Mouse (Mus musculus) heart, postnatal 14 days (tissue): ENCODE data around the gene Washc4. TPM values are rescaled to one million over a fixed set of nuclear protein-coding genes. Genes with fewer than 3 reads are reported as not detected.

Experiments
- DNase-seq, 2 experiments: peaks; one replicate each; pipeline ENCODE4 v3.0.0; 2021 to 2022
- intact Hi-C: fragments of 180-260 bp; cut with DNase I; formaldehyde crosslinking; loops from one replicate; pipeline ENCODE4 v1.15.1; 2025
- total RNA-seq, 2 experiments: library from RNA; stranded (reverse); gene quantifications; 2 replicates each; pipeline ENCODE4 v1.2.3; 2021

Gene Washc4
- total RNA-seq, 2 experiments from 2014 or later: 14.4 to 15.5 TPM

- intact Hi-C loops: no loop called here
- DNase-seq: no peak
These were observed 49.1 kb downstream of the Washc4 start for GRCm38 (mm10) chr10:83592616-83593015.

GRCm38 (mm10) chr10:83594526-83594925, 51.0 kb downstream of the Washc4 start:
- intact Hi-C loops: no loop called here
- no peak for DNase-seq

DNA sequence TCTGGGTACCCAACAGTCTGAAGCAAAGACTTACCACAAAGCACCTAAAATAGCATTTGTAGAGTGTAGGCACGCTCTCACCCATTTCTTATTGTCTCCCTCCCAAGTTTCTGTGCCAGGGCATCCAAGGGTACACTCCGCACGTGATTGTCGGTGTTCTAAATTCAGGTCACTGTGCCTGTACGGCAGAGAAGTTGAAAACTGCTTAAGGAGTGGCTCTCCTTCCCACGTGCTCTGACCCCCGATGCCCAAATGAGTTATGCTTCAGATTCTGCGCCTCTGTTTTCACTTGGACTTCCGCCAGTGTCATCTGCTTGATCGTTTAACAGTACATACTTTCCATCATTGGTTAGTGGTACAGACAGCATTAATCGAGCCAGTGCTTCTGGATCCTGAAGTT, 57.1 kb downstream of the Washc4 start:
- DNase-seq: peak in 1 of 2 experiments; percentile 32
- intact Hi-C loops: no loop called here

GRCm38 (mm10) chr10:83603956-83604564, 60.5 kb downstream of the Washc4 start:
- intact Hi-C loops: no loop called here
- DNase-seq: no peak

GRCm38 (mm10) chr10:83605637-83606183, 62.2 kb downstream of the Washc4 start:
- intact Hi-C loops: no loop called here
- no peak for DNase-seq

DNA sequence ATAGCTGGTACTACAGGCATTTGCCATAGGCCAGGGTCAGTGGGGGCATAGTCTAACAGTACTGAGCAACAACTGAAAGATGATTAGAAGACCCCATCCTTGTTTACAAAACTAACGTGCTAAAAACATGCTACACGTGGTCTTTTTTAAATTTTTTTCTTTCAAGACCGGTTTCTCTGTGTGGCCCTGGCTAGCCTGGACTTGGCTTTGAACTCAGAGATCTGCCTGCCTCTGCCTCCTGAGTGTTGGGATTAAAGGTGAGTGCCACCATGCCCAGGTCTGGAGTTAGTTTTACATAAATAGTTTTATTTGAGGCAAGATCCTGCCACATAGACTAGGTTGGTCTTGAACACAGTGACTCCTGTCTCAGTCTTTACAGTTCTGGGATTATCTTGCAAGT, 63.6 kb downstream of the Washc4 start:
- no peak for DNase-seq
- intact Hi-C loops: no loop called here

DNA sequence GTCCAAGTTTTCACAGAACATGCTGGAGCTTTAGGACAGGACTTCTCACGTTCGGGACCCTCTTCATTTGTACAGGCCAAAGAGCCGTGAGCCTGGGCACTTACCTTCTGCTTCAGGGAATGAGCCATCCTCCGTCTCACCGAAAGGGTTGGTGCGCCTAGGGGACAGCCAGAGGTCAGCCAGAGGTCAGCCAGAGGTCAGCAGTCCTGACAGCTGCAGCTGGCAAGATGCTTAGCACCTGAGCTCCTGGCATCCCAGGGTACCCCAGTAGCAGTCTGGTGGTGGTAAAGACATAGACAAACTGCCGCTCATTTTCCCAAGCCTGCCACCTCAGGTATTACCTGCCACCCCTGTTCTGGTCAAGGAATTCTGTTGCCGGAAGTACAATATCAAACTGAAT, 65.0 kb downstream of the Washc4 start:
- DNase-seq: no peak
- intact Hi-C loops: no loop called here

- no peak for DNase-seq
These were observed 67.0 kb downstream of the Washc4 start for GRCm38 (mm10) chr10:83610518-83610917.

GRCm38 (mm10) chr10:83611863-83612262, 68.3 kb downstream of the Washc4 start:
- no peak for DNase-seq

More at GRCm38 (mm10) chr10:83610518-83610917, 67.0 kb downstream of the Washc4 start:
- intact Hi-C loops: no loop called here

DNA sequence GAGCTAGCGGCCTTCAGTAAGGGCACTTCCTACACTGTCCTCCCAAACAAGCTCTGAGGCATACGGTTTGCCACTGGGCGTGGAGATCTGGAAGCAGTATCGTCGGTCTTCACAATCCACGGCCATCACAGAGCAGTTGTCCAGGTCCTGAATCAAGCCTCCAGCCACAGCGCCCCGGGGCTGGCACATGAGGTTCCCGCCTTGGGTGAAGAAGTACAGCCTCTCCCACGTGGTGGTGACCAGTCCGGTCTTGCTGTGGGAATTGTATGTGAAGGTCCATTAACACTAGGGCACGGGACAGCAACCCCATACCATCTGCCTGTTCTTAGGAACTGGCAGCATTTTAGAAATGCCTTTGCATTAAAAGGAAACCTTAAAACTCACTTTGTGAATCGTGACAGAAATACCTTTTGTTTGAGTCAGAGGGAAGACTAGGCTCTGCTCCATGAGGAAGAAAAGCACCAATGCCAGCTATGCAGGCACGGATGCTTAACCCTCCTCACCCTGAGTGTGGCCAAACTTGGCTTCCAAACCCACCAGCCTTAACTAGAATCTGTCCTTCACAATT, 69.2 kb downstream of the Washc4 start:
- intact Hi-C loops: no loop called here
- no peak for DNase-seq

More at GRCm38 (mm10) chr10:83611863-83612262, 68.3 kb downstream of the Washc4 start:
- intact Hi-C loops: no loop called here

- peak; percentile 41 to 48 for DNase-seq
- intact Hi-C loops: no loop called here
These were observed 73.8 kb downstream of the Washc4 start for GRCm38 (mm10) chr10:83617366-83617765.

- intact Hi-C loops: no loop called here
- DNase-seq: peak; percentile 35 to 44
These were observed 75.4 kb downstream of the Washc4 start for GRCm38 (mm10) chr10:83618819-83619440.

- intact Hi-C loops: no loop called here
- DNase-seq: no peak
These were observed 77.0 kb downstream of the Washc4 start for GRCm38 (mm10) chr10:83620350-83621055.

DNA sequence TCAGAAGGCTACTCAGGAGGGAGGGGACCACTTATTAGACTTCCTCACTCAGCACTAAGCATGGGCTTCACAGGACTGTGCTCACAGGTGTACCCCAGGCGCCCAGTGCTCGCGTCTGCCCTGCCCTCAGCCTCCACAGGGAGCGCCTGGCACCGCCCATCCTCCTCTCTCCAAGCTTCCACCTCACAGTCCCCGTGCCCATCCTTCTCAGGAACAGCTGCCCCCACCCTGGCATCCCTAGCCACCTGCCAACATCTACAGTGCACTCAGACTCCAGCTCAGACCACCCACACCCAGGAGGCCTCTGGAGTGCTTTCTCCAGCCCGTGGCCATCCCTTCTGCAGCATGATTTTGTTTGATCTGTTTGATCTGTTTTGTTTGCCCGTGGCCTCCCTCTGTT, 80.5 kb downstream of the Washc4 start:
- intact Hi-C loops: no loop called here
- no peak for DNase-seq

GRCm38 (mm10) chr10:83624841-83625240, 81.3 kb downstream of the Washc4 start:
- intact Hi-C loops: no loop called here

DNA sequence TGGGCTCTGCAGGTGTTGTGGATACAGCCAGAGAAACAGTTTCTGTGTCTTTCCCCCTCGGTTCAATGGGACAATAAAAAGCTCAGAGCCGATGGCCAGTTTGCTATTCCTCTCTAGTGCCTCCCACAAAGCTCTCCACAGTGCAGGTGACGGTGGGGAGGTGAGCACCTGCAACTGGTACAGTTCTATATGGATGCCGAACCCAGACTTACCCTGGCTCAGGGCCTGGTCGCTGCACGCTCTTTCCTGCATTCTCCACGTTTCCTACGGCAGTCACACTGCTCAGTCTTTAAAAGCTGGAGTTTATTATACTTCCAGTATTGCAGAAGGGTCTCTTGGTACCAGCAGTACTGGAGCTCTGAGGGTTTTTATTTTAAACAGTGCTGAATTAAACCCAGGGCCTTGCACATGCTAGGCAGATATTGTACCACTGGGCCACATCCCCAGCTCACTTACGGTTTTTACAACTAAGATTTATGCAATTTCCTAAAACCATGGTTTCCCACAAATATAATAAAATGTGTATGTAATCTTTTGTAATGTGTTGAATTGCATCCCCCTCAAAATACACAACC, 83.6 kb downstream of the Washc4 start:
- intact Hi-C loops: no loop called here
- DNase-seq: no peak

More at GRCm38 (mm10) chr10:83624841-83625240, 81.3 kb downstream of the Washc4 start:
- peak in 1 of 2 experiments; percentile 43 for DNase-seq

- DNase-seq: no peak
- intact Hi-C loops: no loop called here
These were observed 84.7 kb downstream of the Washc4 start for GRCm38 (mm10) chr10:83628241-83628640.

GRCm38 (mm10) chr10:83629190-83629781, 85.7 kb downstream of the Washc4 start:
- intact Hi-C loops: no loop called here
- DNase-seq: no peak

DNA sequence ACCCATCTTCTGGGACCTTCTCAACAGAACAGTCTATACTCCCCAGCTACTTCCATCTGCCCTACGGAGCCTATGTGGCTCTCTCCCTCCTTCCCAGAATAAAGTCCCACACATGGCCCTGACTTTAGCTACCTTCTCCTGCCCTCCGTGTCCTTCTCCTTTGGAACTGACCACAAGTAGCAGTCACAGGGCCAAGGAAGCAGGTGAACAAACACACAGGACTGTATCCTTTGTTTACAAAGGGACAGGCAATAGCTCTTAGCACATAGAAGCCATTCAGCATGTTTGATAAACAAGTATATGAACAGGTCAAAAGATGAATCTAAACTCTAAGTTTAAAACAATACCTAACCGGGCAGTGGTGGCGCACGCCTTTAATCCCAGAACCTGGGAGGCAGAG, 86.3 kb downstream of the Washc4 start:
- no peak for DNase-seq
- intact Hi-C loops: no loop called here

DNA sequence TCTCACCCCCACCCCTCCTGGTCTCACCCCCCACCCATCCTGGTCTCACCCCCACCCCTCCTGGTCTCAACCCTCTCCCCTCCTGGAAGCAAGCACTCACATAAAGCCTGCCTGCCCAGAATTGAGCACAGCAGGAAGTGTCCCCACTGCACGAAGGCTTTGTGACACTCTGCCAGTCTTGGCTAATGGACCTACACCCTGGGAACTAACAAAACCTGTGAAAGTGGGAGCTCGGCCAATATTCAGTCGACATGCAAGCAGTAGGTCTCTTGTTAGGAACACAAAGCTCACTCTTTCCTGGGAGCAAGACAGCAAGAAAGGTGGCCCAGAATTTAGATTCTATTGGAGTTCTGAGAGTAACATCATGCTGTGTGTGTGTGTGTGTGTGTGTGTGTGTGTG, 87.3 kb downstream of the Washc4 start:
- DNase-seq: peak; percentile 45 to 58
- intact Hi-C loops: no loop called here
